Mouse (Mus musculus) midbrain, embryonic 14.5 days (tissue): ENCODE measurements around the gene Olfr91. TPM values are rescaled to one million over a fixed set of nuclear protein-coding genes. Genes with fewer than 3 reads are reported as not detected.

Source experiments
- ATAC-seq: fragments of 200-750 bp; cut with Nextera tagmentation; 2 replicates; pipeline ENCODE4 v1.8.0; 2017; ENCODE audit warnings: moderate number of reproducible peaks, moderate library complexity; ENCODE audit not compliant: low FRiP score, low TSS enrichment
- DNase-seq: peaks from one replicate; pipeline ENCODE4 v3.0.0-alpha.2; 2015
- H3K27ac ChIP-seq: fragments of 300-500 bp; sonication (generic); replicated peaks from 2 replicates; pipeline ENCODE4 v1.5.1; 2014; ENCODE audit warnings: mild to moderate bottlenecking, low read depth, low read length, moderate library complexity
- H3K27me3 ChIP-seq: fragments of 300-500 bp; sonication (generic); 2 replicates; pipeline ENCODE4 v1.6.1; 2014; ENCODE audit warnings: low read length, control low read depth, mixed read lengths; ENCODE audit not compliant: control insufficient read depth, insufficient read depth
- H3K36me3 ChIP-seq: fragments of 300-500 bp; sonication (generic); 2 replicates; pipeline ENCODE4 v1.6.1; 2014; ENCODE audit warnings: low read length, control low read depth; ENCODE audit not compliant: control insufficient read depth, insufficient read depth
- H3K4me1 ChIP-seq: fragments of 300-500 bp; sonication (generic); 2 replicates; pipeline ENCODE4 v1.6.1; 2014; ENCODE audit warnings: mild to moderate bottlenecking, antibody characterized with exemption, low read length, control low read depth; ENCODE audit not compliant: control insufficient read depth, insufficient read depth
- H3K4me2 ChIP-seq: fragments of 300-500 bp; sonication (generic); 2 replicates; pipeline ENCODE4 v1.6.1; 2014; ENCODE audit warnings: mild to moderate bottlenecking, low read length, moderate library complexity
- H3K4me3 ChIP-seq: fragments of 300-500 bp; sonication (generic); replicated peaks from 2 replicates; pipeline ENCODE4 v1.5.1; 2014; ENCODE audit warnings: low read depth, low read length
- H3K9ac ChIP-seq: fragments of 300-500 bp; sonication (generic); replicated peaks from 2 replicates; pipeline ENCODE4 v1.6.1; 2014; ENCODE audit warnings: mild to moderate bottlenecking, low read length, moderate library complexity
- H3K9me3 ChIP-seq: fragments of 300-500 bp; sonication (generic); 2 replicates; pipeline ENCODE4 v1.6.1; 2016; ENCODE audit warnings: low read length, control low read depth, mixed read lengths; ENCODE audit not compliant: control insufficient read depth
- WGBS: fragments of 180-500 bp; shearing (Covaris S2); extraction: QIAGEN DNeasy Blood & Tissue Kit; methylation state at CpG from one replicate; pipeline ENCODE4 v1.1.7; 2014; 5-methylcytosine and 5-hydroxymethylcytosine counted together
- polyA plus RNA-seq: library from polyadenylated mRNA; unstranded; fragments of >200 nt; fragmentation: Nextera tagmentation; extraction: Ambion mirVana; gene quantifications from 2 replicates; pipeline ENCODE4 v1.2.1, GENCODE M21; 2014

The Olfr91 gene
- polyA plus RNA-seq, 1 experiment from 2014 or later, result not detected

DNA sequence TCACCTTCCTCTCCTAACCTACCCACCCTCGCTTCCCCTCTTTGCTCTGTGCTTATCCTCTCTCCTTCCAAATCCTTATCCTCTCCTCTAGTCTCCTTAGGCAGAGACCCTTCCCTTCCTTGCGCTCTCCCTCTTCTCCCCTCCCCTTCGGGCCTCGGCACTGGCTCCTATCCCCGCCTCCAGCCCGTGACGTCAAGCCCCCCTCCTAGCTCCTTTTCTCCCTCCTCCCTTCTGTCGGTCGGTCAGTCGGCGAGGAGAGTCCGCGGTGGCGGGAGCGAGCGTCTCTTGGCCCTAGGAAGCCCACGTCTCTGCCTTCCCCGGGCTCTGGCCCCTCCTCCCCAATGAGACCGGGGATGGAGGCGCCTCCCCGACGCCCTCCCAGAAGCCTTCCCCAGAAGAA is 47.7 kb downstream of the Olfr91 start:
- Histone ChIP-seq H3K4me3 (peak overlapping the region; percentile 92), H3K27me3 (peaks cover 4% of the 10 kb centered on the region; the same call in 1 of the 2 replicates), H3K9ac (peak overlapping the region; percentile 91), H3K4me2 (peak overlapping the region; percentile 86), H3K27ac (peak overlapping the region; percentile 87), H3K4me1 (peaks cover 47% of the 10 kb centered on the region), H3K9me3 (no peaks in the 10 kb centered on the region), H3K36me3 (peaks cover 17% of the 10 kb centered on the region)
- 1% methylated on average over 22 of the region's 22 CpGs for WGBS
- ATAC-seq (peak; percentile 71), DNase-seq (peak; percentile 93)

GRCm38 (mm10) chr17:37049570-37050310 is 48.3 kb downstream of the Olfr91 start:
- Histone ChIP-seq H3K36me3 (peaks cover 10% of the 10 kb centered on the region), H3K4me1 (peaks cover 50% of the 10 kb centered on the region), H3K9ac (peak overlapping the region; percentile 91), H3K4me3 (peak overlapping the region; percentile 92), H3K27ac (peak overlapping the region; percentile 87), H3K27me3 (peaks cover 4% of the 10 kb centered on the region; the same call in 1 of the 2 replicates), H3K4me2 (peak overlapping the region; percentile 86), H3K9me3 (no peaks in the 10 kb centered on the region)
- ATAC-seq (peak; percentile 15; the same call in 1 of the 2 replicates), DNase-seq (peak; percentile 86)
- 1% methylated on average over 39 of the region's 39 CpGs for WGBS

GRCm38 (mm10) chr17:37048383-37048782 is 49.7 kb downstream of the Olfr91 start:
- DNase-seq, result no peak
- Histone ChIP-seq H3K4me1 (peaks cover 53% of the 10 kb centered on the region), H3K9me3 (no peaks in the 10 kb centered on the region), H3K36me3 (no peaks in the 10 kb centered on the region; the same call in 1 of the 2 replicates), H3K27me3 (peaks cover 4% of the 10 kb centered on the region; the same call in 1 of the 2 replicates), H3K4me3 (peak overlapping the region; percentile 92), H3K9ac (peak overlapping the region; percentile 54), H3K27ac (no peak overlapping the region), H3K4me2 (peak overlapping the region; percentile 86)
- ATAC-seq, result no peak
- 61% methylated on average over 7 of the region's 7 CpGs for whole genome bisulfite sequencing

- DNase-seq (peak; percentile 74), ATAC-seq (no peak)
- WGBS, result 22% methylated on average over 3 of the region's 3 CpGs
- H3K9me3 ChIP-seq, result no peaks in the 10 kb centered on the region
- peak overlapping the region; percentile 86 for H3K4me2 ChIP-seq
- H3K4me1 ChIP-seq, result peaks cover 53% of the 10 kb centered on the region
- H3K27ac ChIP-seq, result no peak overlapping the region
- H3K36me3 ChIP-seq, result no peaks in the 10 kb centered on the region; the same call in 1 of the 2 replicates
- H3K9ac ChIP-seq, result peak overlapping the region; percentile 54; the same call in 1 of the 2 replicates
- peaks cover 4% of the 10 kb centered on the region; the same call in 1 of the 2 replicates for H3K27me3 ChIP-seq
- peak overlapping the region; percentile 92 for H3K4me3 ChIP-seq
Observed at GRCm38 (mm10) chr17:37047981-37048380, 50.1 kb downstream of the Olfr91 start.

DNA sequence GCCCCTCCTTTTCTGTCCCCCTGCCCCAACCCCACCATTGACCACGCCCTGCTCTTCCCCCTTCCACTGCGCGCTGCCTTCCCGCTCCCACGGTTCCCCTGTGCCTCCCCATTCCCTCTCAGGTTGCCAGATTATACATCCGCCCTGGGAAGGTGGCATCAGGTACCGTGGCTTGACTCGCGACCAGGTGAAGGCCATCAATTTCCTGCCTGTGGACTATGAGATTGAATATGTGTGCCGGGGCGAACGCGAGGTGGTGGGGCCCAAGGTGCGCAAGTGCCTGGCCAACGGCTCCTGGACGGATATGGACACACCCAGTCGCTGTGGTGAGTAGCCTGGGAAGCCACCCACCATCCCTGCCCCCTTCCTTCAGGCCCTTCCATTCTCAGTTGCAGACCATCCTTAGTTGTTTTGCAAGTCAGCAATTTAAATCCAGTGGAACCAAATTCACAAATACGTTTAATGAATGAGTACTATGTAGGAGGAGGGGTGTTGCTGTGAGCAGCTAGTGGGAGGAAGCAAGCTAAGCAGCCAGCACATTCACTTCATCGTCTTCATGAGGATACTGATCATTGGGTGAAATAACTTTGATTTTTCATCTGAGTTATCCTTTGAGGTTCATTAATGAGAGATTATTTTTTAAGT is 50.6 kb downstream of the Olfr91 start:
- H3K4me1 ChIP-seq, result peaks cover 53% of the 10 kb centered on the region

DNA sequence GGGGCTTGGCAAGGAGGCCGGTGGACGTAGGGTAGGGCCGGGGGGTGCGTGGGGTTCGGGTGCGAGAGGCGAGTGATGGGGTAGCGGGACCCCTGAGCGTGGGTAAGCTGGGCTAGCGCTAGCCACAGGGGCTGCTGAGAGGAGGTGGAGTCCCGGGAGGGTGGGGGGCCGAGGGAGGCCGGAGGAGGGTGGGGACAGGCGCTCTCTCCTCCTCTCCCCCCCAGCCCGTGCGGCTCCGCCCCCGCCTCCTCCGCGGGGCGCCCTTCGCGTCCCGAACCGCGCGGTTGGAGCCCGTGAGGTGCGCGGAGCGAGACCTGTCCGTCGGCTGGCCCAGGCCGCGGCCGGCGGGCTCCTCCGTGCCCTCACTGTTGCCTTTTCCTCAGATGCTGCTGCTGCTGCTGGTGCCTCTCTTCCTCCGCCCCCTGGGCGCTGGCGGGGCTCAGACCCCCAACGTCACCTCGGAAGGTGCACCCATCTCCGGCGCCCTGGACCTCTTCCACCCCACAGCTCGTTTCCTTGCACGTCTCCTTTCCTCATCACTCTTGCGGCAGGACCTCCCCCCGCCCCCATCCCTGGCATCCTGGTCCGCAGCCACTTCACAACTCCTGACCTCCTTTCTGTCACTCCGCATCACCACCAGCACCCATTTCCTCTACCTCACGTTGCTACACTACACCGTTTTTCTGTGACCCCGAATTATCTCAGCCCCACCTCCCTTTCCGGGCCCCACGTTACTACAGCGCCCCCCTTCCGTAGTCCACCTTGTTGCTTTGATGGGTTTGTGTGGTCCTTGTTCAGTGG is 51.6 kb downstream of the Olfr91 start:
- ATAC-seq (peak; percentile 40), DNase-seq (peak; percentile 81)
- Histone ChIP-seq H3K4me2 (peak overlapping the region; percentile 86), H3K9me3 (no peaks in the 10 kb centered on the region), H3K9ac (peak overlapping the region; percentile 98), H3K4me1 (peaks cover 43% of the 10 kb centered on the region), H3K27ac (peak overlapping the region; percentile 97), H3K27me3 (peaks cover 4% of the 10 kb centered on the region; the same call in 1 of the 2 replicates), H3K4me3 (peak overlapping the region; percentile 92), H3K36me3 (no peaks in the 10 kb centered on the region; the same call in 1 of the 2 replicates)
- WGBS, result under 1% methylated on average over 55 of the region's 58 CpGs

More for the DNA sequence above, 50.6 kb downstream of the Olfr91 start:
- Histone ChIP-seq H3K9ac (peak overlapping the region; percentile 98), H3K9me3 (no peaks in the 10 kb centered on the region), H3K27ac (peak overlapping the region; percentile 97), H3K36me3 (no peaks in the 10 kb centered on the region; the same call in 1 of the 2 replicates), H3K4me2 (peak overlapping the region; percentile 86), H3K27me3 (peaks cover 4% of the 10 kb centered on the region; the same call in 1 of the 2 replicates), H3K4me3 (peak overlapping the region; percentile 92)
- no peak for ATAC-seq
- WGBS, result 12% methylated on average over 19 of the region's 19 CpGs
- peak; percentile 24 for DNase-seq

DNA sequence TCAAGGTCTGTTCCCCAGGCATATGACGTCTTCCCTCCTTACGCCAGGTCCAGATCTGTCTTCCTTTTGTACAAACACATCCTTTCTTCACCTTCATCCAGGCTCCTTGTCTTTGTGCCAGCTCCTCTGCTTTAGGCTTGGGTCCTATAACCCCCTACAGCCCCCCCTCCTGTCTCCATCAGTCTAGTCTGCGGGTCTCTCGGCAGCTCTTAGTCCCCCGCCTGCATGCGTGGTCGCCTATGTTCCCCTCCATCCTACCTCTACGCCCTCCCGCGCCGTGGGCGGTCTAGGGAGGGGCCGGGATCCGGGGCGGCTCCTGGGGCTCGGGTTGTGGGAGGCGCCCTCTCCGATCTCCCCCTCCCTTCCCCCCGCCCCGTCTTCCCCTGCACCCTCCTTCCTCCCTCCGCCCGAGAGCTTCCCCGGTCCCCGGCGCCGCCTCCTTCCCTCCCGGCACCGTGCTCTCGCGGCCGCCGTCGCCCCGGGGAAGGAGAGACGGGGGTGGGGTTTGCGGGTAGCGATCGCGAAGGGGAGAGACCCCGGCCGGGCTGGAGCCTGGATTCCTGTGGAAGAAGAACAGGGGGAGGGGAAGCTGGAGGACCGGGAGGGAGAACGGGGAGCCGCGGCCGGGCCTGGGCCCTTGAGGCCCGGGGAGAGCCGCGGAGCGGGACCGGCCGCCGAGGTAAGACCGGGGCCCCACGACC is 52.3 kb downstream of the Olfr91 start, which contains the start of gene Gabbr1:
TSS of gene Gabbr1 (plus strand) at position 356 of the 701 bp plus-strand sequence.
- Histone ChIP-seq H3K4me2 (peak within 1 kb of the TSS; percentile 86), H3K4me1 (peaks cover 37% of the 10 kb centered on the region), H3K36me3 (no peaks in the 10 kb centered on the region; the same call in 1 of the 2 replicates), H3K9ac (peak within 1 kb of the TSS; percentile 98), H3K27me3 (peaks cover 4% of the 10 kb centered on the region; the same call in 1 of the 2 replicates), H3K9me3 (no peaks in the 10 kb centered on the region), H3K27ac (peak within 1 kb of the TSS; percentile 97), H3K4me3 (peak within 1 kb of the TSS; percentile 92)
- DNase-seq (peak; percentile 95), ATAC-seq (peak; percentile 84)
- WGBS, result under 1% methylated on average over 55 of the region's 55 CpGs
